Mouse (Mus musculus) cerebellum, adult 11 months (tissue): ENCODE measurements around the gene Arhgap28.

ENCODE experiments used
- DNase-seq: peaks from one replicate; pipeline ENCODE4 v3.0.0; 2022

Arhgap28 gene

GRCm38 (mm10) chr17:67989716-67990115 is 14.2 kb downstream of the Arhgap28 start:
- DNase-seq, result no peak

- DNase-seq, result no peak
Measured at GRCm38 (mm10) chr17:67988920-67989621, 14.8 kb downstream of the Arhgap28 start.

GRCm38 (mm10) chr17:67985532-67985931 is 18.4 kb downstream of the Arhgap28 start:
- no peak for DNase-seq

GRCm38 (mm10) chr17:67980573-67980972 is 23.3 kb downstream of the Arhgap28 start:
- DNase-seq, result no peak

- no peak for DNase-seq
Measured at GRCm38 (mm10) chr17:67979248-67979647, 24.7 kb downstream of the Arhgap28 start.

GRCm38 (mm10) chr17:67978786-67979185 is 25.1 kb downstream of the Arhgap28 start:
- DNase-seq, result no peak

GRCm38 (mm10) chr17:67976465-67976864 is 27.5 kb downstream of the Arhgap28 start:
- no peak for DNase-seq

- no peak for DNase-seq
Measured at GRCm38 (mm10) chr17:67976027-67976426, 27.9 kb downstream of the Arhgap28 start.

- no peak for DNase-seq
Measured at GRCm38 (mm10) chr17:67974679-67975078, 29.2 kb downstream of the Arhgap28 start.

- no peak for DNase-seq
Measured at GRCm38 (mm10) chr17:67966853-67967540, 36.9 kb downstream of the Arhgap28 start.

- DNase-seq, result no peak
Measured at GRCm38 (mm10) chr17:67962858-67963257, 41.1 kb downstream of the Arhgap28 start.

- DNase-seq, result peak; percentile 27
Measured at GRCm38 (mm10) chr17:67962020-67962419, 41.9 kb downstream of the Arhgap28 start.

- DNase-seq, result no peak
Measured at GRCm38 (mm10) chr17:67958909-67959308, 45.0 kb downstream of the Arhgap28 start.

- DNase-seq, result no peak
Measured at GRCm38 (mm10) chr17:67957603-67958002, 46.3 kb downstream of the Arhgap28 start.

- DNase-seq, result no peak
Measured at GRCm38 (mm10) chr17:67955876-67956690, 47.8 kb downstream of the Arhgap28 start.

- DNase-seq, result no peak
Measured at GRCm38 (mm10) chr17:67954961-67955360, 49.0 kb downstream of the Arhgap28 start.

- no peak for DNase-seq
Measured at GRCm38 (mm10) chr17:67950523-67951213, 53.3 kb downstream of the Arhgap28 start.

- no peak for DNase-seq
Measured at GRCm38 (mm10) chr17:67948601-67949000, 55.3 kb downstream of the Arhgap28 start.

- DNase-seq, result no peak
Measured at GRCm38 (mm10) chr17:67945453-67945852, 58.5 kb downstream of the Arhgap28 start.

GRCm38 (mm10) chr17:67944256-67944655 is 59.7 kb downstream of the Arhgap28 start:
- DNase-seq, result no peak

GRCm38 (mm10) chr17:67941026-67941425 is 62.9 kb downstream of the Arhgap28 start:
- no peak for DNase-seq

- DNase-seq, result no peak
Measured at GRCm38 (mm10) chr17:67937050-67937449, 66.9 kb downstream of the Arhgap28 start.

GRCm38 (mm10) chr17:67935556-67935955 is 68.4 kb downstream of the Arhgap28 start:
- no peak for DNase-seq
